Mouse (Mus musculus) neural tube, embryonic 14.5 days (tissue): ENCODE data around the gene Cd36. TPM values are rescaled to one million over a fixed set of nuclear protein-coding genes. Genes with fewer than 3 reads are reported as not detected.

Experiments used
- ATAC-seq: fragments of 200-750 bp; cut with Nextera tagmentation; 2 replicates; pipeline ENCODE4 v1.8.0; 2017; ENCODE audit warnings: low read depth, mild to moderate bottlenecking, moderate TSS enrichment, moderate library complexity
- H3K27ac ChIP-seq: fragments of 300-500 bp; sonication (generic); 2 replicates; pipeline ENCODE4 v1.5.1; 2014; ENCODE audit warnings: low read depth, mild to moderate bottlenecking, control low read depth, low read length, moderate library complexity, mixed read lengths
- H3K27me3 ChIP-seq: fragments of 300-500 bp; sonication (generic); 2 replicates; pipeline ENCODE4 v1.6.1; 2014; ENCODE audit warnings: low read length; ENCODE audit not compliant: control insufficient read depth, insufficient read depth
- H3K36me3 ChIP-seq: fragments of 300-500 bp; sonication (generic); 2 replicates; pipeline ENCODE4 v1.6.1; 2014; ENCODE audit warnings: low read length, mixed read lengths; ENCODE audit not compliant: control insufficient read depth, insufficient read depth
- H3K4me1 ChIP-seq: fragments of 300-500 bp; sonication (generic); 2 replicates; pipeline ENCODE4 v1.6.1; 2014; ENCODE audit warnings: low read length; ENCODE audit not compliant: control insufficient read depth, insufficient read depth
- H3K4me2 ChIP-seq: fragments of 300-500 bp; sonication (generic); 2 replicates; pipeline ENCODE4 v1.6.1; 2014; ENCODE audit warnings: mild to moderate bottlenecking, low read depth, low read length, control low read depth
- H3K4me3 ChIP-seq: fragments of 300-500 bp; sonication (generic); 2 replicates; pipeline ENCODE4 v1.5.1; 2014; ENCODE audit warnings: low read depth, low read length, control low read depth, mixed read lengths
- H3K9ac ChIP-seq: fragments of 300-500 bp; sonication (generic); replicated peaks from 2 replicates; pipeline ENCODE4 v1.6.1; 2014; ENCODE audit warnings: low read depth, mild to moderate bottlenecking, control low read depth, low read length, mixed read lengths
- H3K9me3 ChIP-seq: fragments of 300-500 bp; sonication (generic); 2 replicates; pipeline ENCODE4 v1.6.1; 2016; ENCODE audit warnings: low read length; ENCODE audit not compliant: control insufficient read depth
- WGBS: fragments of 180-500 bp; shearing (Covaris S2); extraction: QIAGEN DNeasy Blood & Tissue Kit; methylation state at CpG from one replicate; pipeline ENCODE4 v1.1.7; 2014; 5-methylcytosine and 5-hydroxymethylcytosine counted together
- polyA plus RNA-seq: library from polyadenylated mRNA; unstranded; fragments of >200 nt; fragmentation: Nextera tagmentation; extraction: Ambion mirVana; gene quantifications from 2 replicates; pipeline ENCODE4 v1.2.1, GENCODE M21; 2014

Cd36 gene
- polyA plus RNA-seq, 1 experiment from 2014 or later = 0.46 TPM

DNA sequence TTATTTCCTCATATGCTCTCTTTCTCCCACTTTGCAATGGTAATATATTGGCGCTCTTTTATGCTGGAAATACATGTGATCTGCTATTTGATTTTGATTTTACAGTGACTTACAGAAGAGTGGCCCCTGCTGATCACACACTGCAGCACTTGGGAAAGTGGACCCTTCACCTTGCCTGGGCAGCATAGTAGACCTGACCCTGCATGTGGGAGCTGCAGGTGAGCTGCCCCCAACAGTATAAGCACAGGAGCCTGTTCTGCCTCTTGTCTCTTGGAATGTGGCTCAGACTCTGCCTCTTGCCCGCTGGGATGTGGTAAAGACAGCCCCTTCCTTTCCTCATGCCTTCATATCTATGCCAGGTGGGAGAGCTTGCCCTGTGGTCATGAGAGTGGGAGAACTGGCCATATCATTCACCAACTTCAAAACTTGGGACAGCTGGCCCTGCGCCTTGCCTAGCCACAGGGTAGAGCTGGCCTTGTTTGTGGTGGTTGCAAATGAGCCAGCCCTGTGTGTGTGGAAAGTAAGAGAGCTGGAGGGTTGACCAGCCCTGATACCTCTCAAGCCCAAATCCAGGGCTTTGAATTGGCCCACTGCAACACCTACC, 81.7 kb downstream of the Cd36 start:
- Histone ChIP-seq H3K4me3 (no peak overlapping the region), H3K27ac (no peak overlapping the region), H3K4me2 (no peak overlapping the region), H3K9me3 (no peaks in the 10 kb centered on the region), H3K4me1 (no peaks in the 10 kb centered on the region), H3K36me3 (no peaks in the 10 kb centered on the region), H3K27me3 (no peaks in the 10 kb centered on the region), H3K9ac (no peak overlapping the region)
- WGBS = 89% methylated on average over 3 of the region's 3 CpGs
- ATAC-seq = no peak

DNA sequence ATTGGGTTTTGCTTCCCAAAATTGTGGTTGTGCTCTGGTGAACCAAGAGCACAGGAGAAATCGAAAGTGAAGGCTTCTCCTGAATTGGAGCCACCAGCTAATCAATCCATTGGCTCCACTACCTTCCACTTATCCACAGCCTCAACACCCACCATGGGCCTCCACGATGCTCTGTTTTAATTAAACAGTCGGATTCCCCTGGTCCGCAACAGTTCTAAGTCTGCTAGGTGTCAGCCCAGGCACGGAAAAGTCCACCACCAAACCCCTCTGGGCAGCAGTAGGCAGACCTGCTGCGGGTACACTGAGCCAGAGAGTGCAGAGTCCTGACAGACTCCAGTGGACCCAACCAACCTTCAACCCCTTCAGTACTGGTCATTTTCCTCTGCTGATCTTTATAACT, 112.0 kb downstream of the Cd36 start:
- Histone ChIP-seq H3K4me2 (no peak overlapping the region), H3K27me3 (no peaks in the 10 kb centered on the region), H3K4me1 (no peaks in the 10 kb centered on the region), H3K9ac (no peak overlapping the region), H3K4me3 (no peak overlapping the region), H3K36me3 (no peaks in the 10 kb centered on the region), H3K27ac (no peak overlapping the region), H3K9me3 (no peaks in the 10 kb centered on the region)
- ATAC-seq = no peak
- 93% methylated on average over 6 of the region's 6 CpGs for WGBS

GRCm38 (mm10) chr5:17770328-17770727, 118.3 kb downstream of the Cd36 start:
- no peaks in the 10 kb centered on the region for H3K27me3 ChIP-seq

DNA sequence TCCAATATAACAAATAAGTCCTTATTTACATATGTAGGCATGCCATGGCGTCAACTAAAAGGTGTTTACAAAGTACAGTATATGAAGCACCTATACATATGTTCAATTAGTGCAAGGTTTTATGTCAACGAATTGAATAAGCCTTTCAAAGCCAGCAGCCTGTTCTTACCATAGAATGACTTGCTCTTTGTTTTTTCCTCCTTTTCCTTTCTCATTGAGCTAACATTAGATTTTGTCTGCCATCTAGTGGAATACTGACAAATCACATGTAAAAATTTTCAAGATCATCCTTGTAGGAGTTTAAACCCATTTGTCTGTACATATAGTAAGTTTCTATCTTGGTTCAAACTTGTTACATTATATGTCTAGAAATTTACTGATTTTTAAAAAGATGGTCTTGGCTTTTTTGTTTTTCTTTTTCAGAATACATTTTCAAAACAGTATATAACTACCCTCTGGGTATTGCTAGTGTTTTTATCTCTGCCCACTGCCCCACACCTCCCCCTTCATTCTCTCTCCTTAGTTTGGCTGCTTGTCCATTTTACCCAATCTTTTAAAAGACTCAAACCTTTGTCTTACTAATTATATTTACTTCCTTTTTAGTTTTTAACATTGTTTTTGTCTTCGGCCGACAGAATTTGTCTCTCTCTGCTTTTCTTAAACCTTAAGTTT, 122.5 kb downstream of the Cd36 start:
- Histone ChIP-seq H3K9ac (no peak overlapping the region), H3K9me3 (no peaks in the 10 kb centered on the region), H3K27me3 (no peaks in the 10 kb centered on the region), H3K4me2 (no peak overlapping the region), H3K4me1 (no peaks in the 10 kb centered on the region), H3K27ac (no peak overlapping the region), H3K36me3 (no peaks in the 10 kb centered on the region), H3K4me3 (no peak overlapping the region)
- WGBS = 58% methylated on average over 4 of the region's 4 CpGs
- ATAC-seq = peak; percentile 66; the same call in 1 of the 2 replicates

More at GRCm38 (mm10) chr5:17770328-17770727, 118.3 kb downstream of the Cd36 start:
- Histone ChIP-seq H3K4me3 (no peak overlapping the region), H3K9ac (no peak overlapping the region), H3K4me2 (no peak overlapping the region), H3K9me3 (no peaks in the 10 kb centered on the region), H3K27ac (no peak overlapping the region), H3K4me1 (no peaks in the 10 kb centered on the region), H3K36me3 (no peaks in the 10 kb centered on the region)
- no peak for ATAC-seq
- WGBS = 96% methylated on average over 2 of the region's 2 CpGs

- 88% methylated on average over 7 of the region's 7 CpGs for WGBS
- no peak overlapping the region for H3K9ac ChIP-seq
- no peaks in the 10 kb centered on the region for H3K9me3 ChIP-seq
- H3K27ac ChIP-seq = no peak overlapping the region
- no peak for ATAC-seq
- H3K4me2 ChIP-seq = no peak overlapping the region
- no peak overlapping the region for H3K4me3 ChIP-seq
- no peaks in the 10 kb centered on the region for H3K36me3 ChIP-seq
- no peaks in the 10 kb centered on the region for H3K27me3 ChIP-seq
- no peaks in the 10 kb centered on the region for H3K4me1 ChIP-seq
These were observed 135.1 kb downstream of the Cd36 start for GRCm38 (mm10) chr5:17753471-17754005.

GRCm38 (mm10) chr5:17748293-17748692, 140.3 kb downstream of the Cd36 start:
- no peak overlapping the region for H3K9ac ChIP-seq
- ATAC-seq = no peak
- H3K4me2 ChIP-seq = no peak overlapping the region
- no peaks in the 10 kb centered on the region for H3K27me3 ChIP-seq
- no peaks in the 10 kb centered on the region for H3K9me3 ChIP-seq
- no peak overlapping the region for H3K4me3 ChIP-seq
- WGBS = 75% methylated on average over 3 of the region's 3 CpGs
- no peaks in the 10 kb centered on the region for H3K4me1 ChIP-seq
- H3K36me3 ChIP-seq = no peaks in the 10 kb centered on the region
- H3K27ac ChIP-seq = no peak overlapping the region

GRCm38 (mm10) chr5:17747143-17747542, 141.5 kb downstream of the Cd36 start:
- no peaks in the 10 kb centered on the region for H3K27me3 ChIP-seq
- no peak overlapping the region for H3K4me2 ChIP-seq
- no peak overlapping the region for H3K4me3 ChIP-seq
- ATAC-seq = no peak
- H3K9ac ChIP-seq = no peak overlapping the region
- H3K27ac ChIP-seq = no peak overlapping the region
- no peaks in the 10 kb centered on the region for H3K4me1 ChIP-seq
- no peaks in the 10 kb centered on the region for H3K9me3 ChIP-seq
- H3K36me3 ChIP-seq = no peaks in the 10 kb centered on the region
- 39% methylated on average over 5 of the region's 5 CpGs for WGBS

- Histone ChIP-seq H3K9ac (no peak overlapping the region), H3K4me3 (no peak overlapping the region), H3K4me2 (no peak overlapping the region), H3K9me3 (no peaks in the 10 kb centered on the region), H3K4me1 (no peaks in the 10 kb centered on the region), H3K36me3 (no peaks in the 10 kb centered on the region), H3K27me3 (no peaks in the 10 kb centered on the region), H3K27ac (no peak overlapping the region)
- ATAC-seq = no peak
These were observed 142.1 kb downstream of the Cd36 start for GRCm38 (mm10) chr5:17746520-17746919.

GRCm38 (mm10) chr5:17739805-17740204, 148.8 kb downstream of the Cd36 start:
- Histone ChIP-seq H3K36me3 (no peaks in the 10 kb centered on the region), H3K4me3 (no peak overlapping the region), H3K27ac (no peak overlapping the region), H3K4me2 (no peak overlapping the region), H3K9me3 (no peaks in the 10 kb centered on the region), H3K9ac (no peak overlapping the region), H3K4me1 (no peaks in the 10 kb centered on the region), H3K27me3 (no peaks in the 10 kb centered on the region)
- WGBS = 71% methylated on average over 3 of the region's 3 CpGs
- no peak for ATAC-seq
